Mouse (Mus musculus) neutrophil, adult 5-6 weeks (primary cell): ENCODE measurements at regions not wholly inside any gene's neighbourhood (a gene's known extent, or its start where the extent isn't known, plus 50 kb on each side); places are given as distances from the start of the nearest gene placed in this dataset.
A peak's percentile ranks its signal among the peaks of the same experiment; 100 is the strongest.

Source experiments
- ATAC-seq: fragments of 151-379, 151-347 bp; 2 replicates; pipeline ENCODE4 v1.8.0; 2017; ENCODE audit warnings: mild to moderate bottlenecking, moderate TSS enrichment; ENCODE audit not compliant: insufficient number of reproducible peaks, poor library complexity, low FRiP score, severe bottlenecking; ENCODE audit errors: extremely low read depth

GRCm38 (mm10) chrX:136321692-136322091, 51.6 kb downstream of the Bex3 start:
- 0 out of 2 replicates have a peak, but pooled peaks have one; percentile 23 for ATAC-seq

GRCm38 (mm10) chrX:136365809-136366208, 95.8 kb downstream of the Bex3 start:
- ATAC-seq: no peak
